Mouse (Mus musculus) stomach, postnatal 0 days (tissue): ENCODE results near the gene Crebrf.

ENCODE experiments used
- CTCF ChIP-seq: IDR thresholded peaks from 2 replicates; pipeline ENCODE4 v1.5.1; 2016; ENCODE audit warnings: antibody characterized with exemption, low read depth, mild to moderate bottlenecking, moderate library complexity
- EP300 ChIP-seq: optimal IDR thresholded peaks from 2 replicates; pipeline ENCODE3; 2016; ENCODE audit warnings: antibody characterized with exemption

DNA sequence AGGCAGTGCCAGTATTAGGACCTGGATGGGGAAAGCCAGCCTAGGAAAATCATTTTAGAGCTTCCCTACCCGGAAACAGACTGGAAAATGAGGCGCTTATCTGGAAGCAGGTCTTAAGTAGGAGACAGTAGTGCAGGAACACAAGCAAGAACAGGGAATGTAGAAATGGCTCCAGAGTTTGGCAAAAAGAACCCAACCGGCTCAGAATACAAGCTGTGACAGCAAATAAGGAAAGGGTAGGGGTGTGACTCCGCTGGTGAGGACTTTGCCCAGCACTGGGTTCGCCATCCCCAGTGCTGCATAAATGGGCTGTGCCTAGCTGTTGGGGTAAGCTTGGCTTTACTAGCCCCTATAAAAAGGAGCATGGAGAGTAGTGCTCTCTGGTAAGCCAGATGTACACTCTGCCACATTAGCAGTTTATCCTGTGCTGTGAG, 66.2 kb downstream of the Crebrf start:
- TF ChIP-seq CTCF (no peak), EP300 (no peak)
